Mouse (Mus musculus) thymus, postnatal 36 days (tissue): ENCODE data around the gene 4930568D16Rik.

Source experiments
- DNase-seq, 2 experiments: peaks; one replicate each; pipeline ENCODE4 v3.0.0; 2022; ENCODE audit warnings: mixed read lengths in 2 of 2

4930568D16Rik gene

DNA sequence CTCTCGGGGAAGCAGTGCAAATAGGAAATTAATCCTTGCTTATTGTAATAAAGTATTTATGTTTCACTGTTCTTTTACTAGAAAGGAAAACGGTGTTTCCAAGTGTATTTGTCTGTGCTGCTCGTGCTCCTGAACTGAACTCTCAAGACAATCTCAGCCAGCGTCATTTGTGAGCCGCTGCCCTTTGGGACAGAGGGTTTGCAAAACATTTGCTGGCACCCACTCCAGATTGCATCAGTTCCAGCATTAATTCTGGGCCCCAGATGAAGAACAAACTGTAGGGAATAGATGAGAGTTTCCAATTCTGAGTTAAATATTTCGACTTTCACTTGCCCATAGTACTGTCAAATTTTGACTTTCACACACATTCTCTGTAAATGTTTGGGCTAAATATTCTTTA, 28.8 kb downstream of the 4930568D16Rik start:
- no peak for DNase-seq

DNA sequence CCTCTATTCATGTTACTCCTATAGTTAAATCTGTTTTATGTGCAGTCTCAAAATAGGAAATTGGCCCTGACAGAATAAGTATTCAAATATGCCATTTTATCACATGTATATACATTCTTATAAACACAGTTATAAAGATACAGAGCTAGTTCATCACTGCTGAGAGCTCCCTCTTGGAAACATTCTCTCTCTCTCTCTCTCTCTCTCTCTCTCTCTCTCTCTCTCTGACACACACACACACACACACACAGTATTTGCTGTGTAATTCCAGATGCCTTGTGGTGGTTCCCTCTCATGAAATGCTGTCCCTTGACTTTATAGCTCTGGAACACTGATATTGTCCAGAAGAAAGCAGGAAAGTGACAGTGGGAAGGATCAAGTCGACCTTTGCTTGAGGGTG, 29.5 kb downstream of the 4930568D16Rik start:
- DNase-seq, result no peak

DNA sequence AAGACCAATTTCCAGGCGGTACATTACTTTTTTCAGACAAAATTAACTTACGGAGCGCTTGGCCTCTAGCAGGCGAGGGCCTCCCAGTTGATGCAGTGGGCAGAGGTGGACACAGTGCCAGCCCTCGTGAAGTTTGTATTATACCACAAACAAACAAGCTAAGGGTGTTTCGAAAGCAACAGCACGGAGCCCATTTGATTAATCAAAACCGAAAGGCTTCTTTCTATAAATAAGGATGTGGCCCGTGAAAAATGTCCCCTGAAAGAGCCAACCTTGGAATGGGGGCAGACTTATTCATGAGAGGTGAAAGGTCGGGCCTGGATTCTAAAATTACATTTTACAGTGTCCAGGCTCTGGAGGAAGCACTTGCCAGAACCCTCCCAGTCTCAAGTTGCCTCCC, 30.1 kb downstream of the 4930568D16Rik start:
- DNase-seq, result no peak

DNA sequence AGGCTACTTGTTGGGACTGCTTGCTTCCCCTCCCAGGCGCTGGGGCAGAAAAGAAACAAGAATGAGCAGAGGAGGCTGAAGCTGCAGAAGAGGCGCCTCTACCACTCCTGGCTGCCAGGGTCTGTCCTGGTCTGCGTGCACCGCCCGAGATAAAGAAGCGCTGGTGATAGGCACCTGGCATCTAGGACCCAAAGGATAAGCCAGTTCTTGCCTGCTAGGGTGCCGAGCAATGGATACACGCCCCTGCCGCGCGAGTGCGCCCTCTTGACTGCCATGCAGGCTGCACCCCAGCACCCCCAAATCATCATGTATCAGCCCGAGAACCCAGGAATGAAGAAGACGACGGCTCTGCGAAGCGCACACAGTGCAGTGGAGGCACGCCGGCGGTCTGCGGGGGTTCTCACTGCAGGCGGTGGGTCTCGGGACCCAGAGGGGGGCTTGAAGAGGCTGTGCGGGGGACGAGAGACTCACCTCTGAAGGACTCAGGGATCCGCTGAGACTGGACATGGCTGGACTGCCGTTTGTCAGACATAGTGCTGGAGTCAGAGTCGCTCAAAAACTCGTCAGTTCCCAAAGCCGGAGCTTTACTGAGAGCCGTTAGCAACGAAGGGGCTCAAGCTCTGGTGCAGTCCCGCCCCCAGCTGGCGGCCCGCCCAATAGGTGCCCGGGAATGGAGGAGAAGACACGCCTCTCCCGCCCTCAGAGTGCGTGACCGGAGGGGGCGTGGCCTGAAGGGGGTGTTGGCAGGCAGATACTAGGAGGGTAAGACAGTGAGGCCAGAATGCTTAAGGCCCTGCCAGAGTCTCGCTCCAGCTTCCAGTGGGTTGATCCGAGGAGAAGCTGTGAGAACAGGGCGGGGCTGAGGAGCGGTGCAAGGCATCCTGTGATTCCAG, 30.9 kb downstream of the 4930568D16Rik start, which contains the start of gene Stom:
Stom (minus strand) TSS at position 589 of the 893 bp plus-strand sequence.
- DNase-seq, result peak; percentile 99 to 100

DNA sequence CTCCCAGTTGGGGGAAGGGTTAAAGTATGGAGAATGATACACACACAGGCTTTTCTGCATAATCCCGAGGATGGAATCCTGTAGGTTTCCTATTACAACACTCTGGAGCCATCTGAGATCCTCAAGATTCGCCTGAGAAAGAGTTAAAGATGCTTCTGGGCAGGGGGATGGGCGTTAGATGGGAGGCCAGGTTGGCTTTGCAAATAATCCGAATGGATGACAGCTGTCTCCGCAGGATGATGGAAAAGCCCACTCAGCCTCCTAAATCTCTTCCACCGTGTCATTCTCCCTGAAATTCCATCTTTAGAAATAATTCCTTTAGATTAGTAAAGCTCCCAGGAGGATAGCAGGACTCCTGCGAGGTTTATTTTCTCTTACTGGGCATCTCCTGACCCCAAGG, 31.9 kb downstream of the 4930568D16Rik start:
- DNase-seq, result no peak

DNA sequence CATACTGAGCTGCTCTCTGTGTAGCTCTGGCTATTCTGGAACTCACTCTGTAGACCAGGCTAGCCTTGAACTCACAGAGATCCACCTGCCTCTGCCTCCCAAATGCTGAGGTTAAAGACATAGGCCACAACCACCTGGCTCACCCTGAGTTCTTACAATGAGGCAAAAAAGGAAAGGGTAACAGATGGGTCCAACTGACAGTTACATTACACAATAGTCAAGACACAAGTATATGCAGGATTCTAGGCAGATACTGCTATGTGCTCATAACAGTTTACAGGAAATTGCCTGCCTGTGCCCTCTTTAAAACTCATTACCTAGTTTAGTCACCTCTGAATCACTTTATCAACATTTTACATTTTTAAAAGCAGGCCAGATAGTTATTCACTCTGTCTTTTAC, 33.9 kb downstream of the 4930568D16Rik start:
- DNase-seq, result no peak

DNA sequence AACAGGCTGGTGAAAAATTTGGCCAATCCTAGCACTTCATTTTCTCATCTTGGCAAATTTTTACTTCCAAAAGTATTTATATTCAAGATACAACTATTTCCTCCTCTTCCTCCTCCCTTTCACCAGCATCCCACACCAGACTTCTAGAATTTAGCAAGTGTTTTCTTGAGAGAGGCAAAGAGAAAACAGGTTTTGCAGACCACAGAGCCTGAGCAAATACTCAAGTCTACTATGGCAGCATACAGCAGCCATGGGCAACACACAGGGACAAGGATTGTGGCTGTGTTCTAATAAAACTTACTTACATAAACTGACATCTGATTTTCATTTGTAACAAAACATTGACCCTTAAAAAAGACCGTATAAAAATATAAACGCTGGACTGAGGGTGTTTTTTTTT, 36.3 kb downstream of the 4930568D16Rik start:
- DNase-seq, result no peak

DNA sequence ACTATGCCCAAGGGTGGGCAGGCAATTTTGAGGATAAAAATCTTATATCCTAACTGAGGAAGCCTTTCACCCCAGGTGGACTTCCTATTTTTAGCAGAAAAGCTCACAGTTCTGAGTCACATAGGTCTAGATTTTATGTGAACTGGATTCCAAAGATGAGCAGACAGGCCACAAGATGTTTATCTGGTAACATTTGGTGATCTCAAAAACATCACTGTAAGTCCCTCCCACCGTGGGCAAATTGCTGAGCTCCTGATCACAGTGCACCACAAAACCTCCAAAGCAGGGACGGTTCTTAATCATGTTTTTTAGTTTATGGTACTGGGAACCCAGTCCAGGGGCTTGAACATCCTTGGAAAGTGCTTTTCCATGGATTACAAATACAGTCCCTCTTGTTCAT, 38.5 kb downstream of the 4930568D16Rik start:
- DNase-seq, result no peak

DNA sequence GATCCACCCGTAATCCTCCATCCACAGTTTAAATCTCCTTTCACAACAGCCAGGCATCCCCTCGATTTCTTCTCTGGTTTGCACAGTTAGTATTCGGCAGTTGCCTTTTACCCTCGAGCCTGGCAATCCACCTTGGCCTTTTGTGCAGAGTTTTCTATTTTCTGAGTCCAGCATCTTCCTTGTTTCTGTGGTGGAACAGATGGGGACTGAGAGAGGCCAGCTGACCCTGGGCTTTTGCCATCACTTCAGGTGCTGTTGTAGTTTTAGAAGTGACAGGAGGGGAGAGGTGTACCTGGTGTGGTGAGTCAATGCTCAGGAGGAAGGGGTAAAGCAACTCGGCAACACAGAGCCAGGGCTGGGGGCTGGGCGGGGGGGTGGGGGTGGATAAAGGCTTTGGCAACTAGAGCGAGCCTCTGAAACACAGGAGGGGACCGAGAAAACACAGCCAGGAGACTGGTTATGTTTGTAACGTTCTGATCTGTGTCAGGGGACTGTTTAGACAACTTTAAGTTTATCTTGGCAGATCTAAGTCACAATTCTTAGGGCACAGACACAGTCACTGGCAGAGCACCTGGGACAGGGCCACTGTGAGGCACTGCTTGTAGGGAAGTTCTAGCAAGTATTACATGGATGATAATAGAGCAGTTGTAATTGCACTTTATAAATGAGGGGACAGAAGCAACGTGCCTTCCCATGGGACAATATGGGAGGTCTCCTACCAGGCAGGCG, 39.3 kb downstream of the 4930568D16Rik start:
- DNase-seq, result no peak

DNA sequence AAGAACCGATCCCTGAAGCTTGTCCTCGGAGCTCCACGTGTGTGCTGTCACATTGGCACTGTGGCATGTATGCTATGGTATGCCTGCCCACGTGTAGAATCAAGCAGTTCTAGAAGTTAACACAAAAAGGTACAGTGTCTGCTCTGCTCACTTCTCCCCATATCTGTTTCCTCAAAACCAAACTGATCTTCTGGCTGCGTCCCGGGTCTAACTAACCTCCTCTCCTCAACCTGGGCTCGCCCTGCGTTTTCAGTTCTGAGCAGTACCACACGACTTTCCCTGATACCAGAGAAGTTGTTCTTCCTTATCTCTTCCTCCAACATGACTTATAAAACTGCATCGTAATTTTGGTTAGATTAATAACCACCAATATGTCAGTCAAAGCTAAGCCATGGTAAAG, 39.9 kb downstream of the 4930568D16Rik start:
- DNase-seq, result no peak

DNA sequence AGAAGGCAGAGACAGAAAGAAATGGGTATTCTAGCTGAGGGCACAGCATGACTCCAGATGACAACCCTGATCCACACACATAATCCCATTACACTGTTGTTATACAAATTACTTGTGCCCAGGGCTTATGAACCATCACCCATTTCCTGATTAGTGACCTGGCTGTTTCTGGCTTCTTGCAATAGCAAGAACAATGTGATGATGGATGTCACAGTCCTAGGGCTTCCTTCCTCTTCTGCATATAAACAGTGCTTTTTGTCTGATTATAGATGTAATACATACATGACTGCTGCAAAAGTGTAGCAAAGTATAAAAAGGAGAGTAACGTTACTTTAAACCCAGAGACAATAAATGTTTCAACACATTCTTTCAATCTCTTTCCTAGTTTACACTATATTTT, 40.6 kb downstream of the 4930568D16Rik start:
- DNase-seq, result no peak

DNA sequence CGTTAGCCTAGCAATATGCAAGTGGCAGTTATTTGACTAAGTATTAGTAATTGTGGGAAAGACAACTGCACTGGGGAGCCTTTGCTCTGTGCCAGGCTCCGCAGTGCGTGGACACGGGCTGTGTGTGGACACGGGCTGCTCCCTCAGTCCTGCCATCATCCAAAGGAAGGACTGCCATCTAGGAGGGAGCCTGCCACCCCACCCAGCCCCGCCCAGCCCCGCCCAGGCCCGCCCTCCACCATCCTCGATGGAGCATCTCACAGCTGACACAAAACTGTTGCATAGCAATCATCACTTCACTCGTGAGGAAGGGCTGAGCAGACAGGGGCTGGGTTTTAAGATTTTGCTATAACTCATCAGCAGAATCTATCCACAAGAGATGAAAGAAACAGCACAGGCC, 41.6 kb downstream of the 4930568D16Rik start:
- no peak for DNase-seq

DNA sequence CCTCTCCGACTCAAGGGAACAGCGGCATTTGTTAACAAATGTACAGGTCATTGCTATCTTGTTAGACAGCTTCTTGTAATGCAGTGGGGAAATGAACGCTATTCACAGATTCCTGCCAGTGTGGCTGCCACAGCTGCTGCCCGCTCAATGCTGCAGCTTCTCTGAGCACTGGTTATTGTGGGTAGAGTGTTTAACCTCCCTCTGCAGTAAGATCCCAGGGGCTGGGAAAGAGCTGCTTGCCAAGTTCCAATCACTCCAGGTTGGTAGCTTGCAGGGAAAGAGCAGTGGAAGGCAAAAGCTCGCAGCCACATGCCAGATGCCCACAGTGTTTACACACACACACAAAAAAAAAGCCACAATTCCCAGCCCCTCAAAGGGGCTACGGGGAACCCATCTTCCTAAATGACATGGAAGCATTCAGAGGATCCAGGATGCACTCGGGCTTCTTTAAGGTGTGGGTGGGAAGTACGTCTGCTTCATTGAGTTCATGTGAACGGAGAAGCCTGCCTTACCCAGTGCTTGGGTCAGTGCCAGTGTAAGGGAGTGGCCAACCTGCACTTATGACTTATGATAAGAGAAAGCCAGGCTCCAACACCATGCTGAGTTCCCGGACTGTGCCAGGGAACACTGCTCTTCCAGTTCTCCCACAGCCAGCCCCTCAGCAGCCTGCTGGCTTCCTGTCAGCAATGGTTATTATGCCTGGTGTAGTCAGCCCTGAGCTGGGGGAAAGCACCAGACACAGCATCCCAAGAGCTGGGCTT, 44.9 kb downstream of the 4930568D16Rik start:
- DNase-seq, result no peak

DNA sequence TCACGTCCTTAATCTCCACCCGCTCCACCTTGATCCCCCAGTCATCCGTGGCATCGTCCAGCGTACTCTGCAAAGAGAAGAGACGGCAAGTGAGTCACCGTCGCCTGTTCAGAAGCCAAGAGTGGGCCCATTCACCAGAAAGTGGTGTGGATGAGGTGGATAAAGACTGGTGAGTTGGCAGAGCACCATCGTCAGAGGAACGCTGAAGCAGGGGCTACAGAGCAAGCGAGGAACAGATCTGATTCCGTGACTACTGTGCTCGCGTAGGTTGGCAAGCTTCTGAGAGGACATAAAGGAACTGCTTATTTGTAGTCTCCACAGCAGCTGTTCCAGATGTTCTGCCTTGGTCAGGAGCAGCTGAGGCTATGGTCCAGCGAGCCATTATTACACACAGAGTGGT, 47.1 kb downstream of the 4930568D16Rik start:
- no peak for DNase-seq

DNA sequence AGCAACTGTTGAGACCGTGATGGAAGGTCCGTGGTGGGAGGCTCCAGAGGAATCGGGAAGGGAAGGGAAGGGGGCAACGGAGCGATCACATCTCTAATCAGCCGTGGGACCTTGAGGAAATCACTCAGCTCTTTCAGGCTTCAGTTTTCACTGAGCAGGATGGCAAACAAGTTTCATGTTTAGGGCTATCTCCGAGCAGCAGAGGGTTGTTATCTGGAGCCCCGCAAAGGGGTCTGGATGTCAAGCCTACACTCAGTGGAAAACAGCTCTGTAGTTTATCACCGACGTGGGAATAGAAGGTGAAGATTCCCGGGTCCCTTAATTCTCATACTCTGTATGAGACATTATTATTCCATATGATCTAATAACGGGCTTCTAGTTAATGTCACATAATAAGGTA, 49.1 kb downstream of the 4930568D16Rik start:
- DNase-seq, result no peak

DNA sequence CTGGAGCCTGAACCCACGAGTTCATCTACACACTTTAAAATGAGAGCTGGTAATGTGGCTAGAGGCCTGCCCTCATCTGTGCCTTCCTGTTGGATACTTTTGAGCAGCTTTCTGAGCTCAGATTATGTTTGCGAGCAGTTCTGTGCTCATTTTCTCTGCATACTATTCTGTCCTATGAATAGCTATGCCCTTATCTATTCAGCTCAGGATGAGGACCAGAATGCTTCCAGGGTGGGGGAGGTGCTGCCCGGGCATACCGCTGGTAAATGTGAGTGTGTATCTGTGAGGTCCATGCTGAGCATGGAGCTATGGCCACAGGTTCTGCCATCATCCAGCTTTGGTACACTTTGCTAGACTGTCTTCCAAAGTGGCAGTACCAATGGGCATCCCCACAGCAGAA, 49.9 kb downstream of the 4930568D16Rik start:
- no peak for DNase-seq

DNA sequence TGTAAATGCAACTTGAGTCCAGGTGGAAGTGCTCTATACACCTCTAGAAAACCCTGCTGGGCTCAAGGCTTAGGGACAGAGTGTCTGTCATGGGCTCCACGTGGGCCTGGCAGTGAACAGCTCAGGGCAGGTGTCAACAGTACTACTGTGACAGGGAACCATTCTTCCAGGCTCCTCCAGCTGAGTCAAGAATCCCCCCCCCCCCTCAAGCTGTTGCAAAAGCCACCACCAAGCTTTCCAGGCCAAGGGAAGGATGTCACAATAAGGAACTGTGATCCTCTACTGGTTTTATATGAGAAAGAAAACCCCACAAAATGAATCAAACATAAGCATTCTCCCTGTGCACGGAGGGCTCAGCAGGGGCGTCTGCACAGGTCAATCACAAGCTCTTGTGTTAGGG, 53.2 kb downstream of the 4930568D16Rik start:
- DNase-seq, result no peak

DNA sequence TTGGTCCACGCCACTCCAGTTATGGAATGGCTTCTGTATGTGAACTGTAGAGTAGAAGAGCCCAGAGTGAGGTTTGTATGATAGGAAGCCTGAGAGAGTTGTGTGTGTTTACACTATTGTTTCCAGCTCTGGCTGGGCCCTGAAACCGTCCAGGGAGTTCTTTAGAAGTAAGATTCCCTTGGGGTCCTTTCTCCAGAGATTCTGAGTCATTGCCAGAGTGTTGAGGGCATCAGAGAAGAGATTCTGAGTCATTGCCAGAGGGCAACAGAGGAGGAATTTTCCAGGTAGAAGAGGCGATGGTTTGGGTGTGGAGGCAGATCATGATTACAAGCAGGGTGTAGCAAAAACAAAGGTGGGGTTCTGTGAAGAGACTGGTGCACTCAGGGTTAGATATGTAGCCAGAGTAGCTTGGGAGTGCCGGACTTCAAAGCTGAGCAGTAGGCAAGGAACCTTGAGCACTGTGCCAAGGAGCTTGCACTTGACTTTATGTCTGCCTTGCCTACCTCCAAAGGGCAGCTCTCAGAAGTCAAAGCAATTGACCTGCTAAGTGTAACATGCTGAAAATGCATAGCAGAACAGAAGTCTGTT, 57.5 kb downstream of the 4930568D16Rik start:
- no peak for DNase-seq

DNA sequence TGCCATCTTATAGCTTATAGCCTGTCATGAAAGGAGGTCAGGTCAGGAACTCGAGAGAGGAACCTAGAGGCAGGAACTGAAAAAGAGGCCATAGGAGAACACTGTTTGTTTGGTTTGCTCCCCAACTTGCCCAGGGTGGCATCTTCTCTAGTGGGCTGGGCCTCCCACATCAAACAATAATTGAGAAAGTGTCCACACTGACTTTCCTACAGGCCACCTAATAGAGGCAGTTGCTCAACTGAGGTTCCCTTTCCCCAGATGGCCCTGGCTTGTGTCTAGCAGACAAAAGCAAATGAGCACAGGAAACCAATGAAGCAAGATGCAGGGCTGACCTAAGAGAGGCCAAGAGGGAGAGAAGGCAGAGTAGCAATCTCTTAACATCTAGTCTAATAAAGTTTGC, 59.4 kb downstream of the 4930568D16Rik start:
- no peak for DNase-seq
